Mouse (Mus musculus): ENCODE measurements at regions not wholly inside any gene's neighbourhood (a gene's known extent, or its start where the extent isn't known, plus 50 kb on each side); places are given as distances from the start of the nearest gene placed in this dataset.

GRCm38 (mm10) chr10:60957820-60958233, 126.4 kb upstream of the Unc5b start:
- TF ChIP-seq EP300 (IDR thresholded peaks at IDR 0.05; ENCODE audit: low read depth) (no peak), CTCF (IDR thresholded peaks at IDR 0.05; ENCODE audit: low read depth) (no peak)

All from liver, postnatal 0 days (tissue).